18 mouse cellular contexts compared by ENCODE assay signal in the genomic region with DNA sequence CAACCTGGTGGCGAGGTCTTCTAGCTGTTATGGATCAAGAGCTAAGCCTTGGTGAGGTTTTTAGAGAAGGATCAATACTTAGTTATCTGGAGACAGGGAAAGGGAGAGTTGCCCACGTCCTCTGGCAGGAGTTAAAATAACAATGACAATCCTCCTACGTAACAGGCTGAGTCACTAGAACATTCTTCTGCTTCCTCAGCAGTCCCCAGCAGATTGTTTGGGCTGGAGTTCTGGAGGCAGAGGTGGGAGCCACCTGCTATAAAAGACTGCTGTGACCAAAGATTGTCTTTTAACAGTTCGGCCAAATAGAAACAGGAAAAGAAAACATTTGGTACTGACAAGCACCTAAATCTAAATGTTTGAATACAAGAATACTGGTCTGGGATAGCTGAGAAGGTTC.
DNase-seq lines count a peak whose midpoint lies in the region; ATAC-seq lines count a peak whose summit lies in the region.
"Had no signal": no experiment of that assay in that cellular context is flagged by ENCODE, and none has a peak within 500 bp of the region (broad histone marks: within the 10 kb centered on the region; RNA-seq: fewer than 3 reads in every experiment).

No protein-coding gene starts in this region.

- no peak for DNase-seq in frontal cortex, postnatal 10 days (ENCODE audit: low spot score in 2 of 2)
- peak; percentile 38 for DNase-seq in left cerebral cortex, adult 11 months (ENCODE audit: low spot score)
- DNase-seq in left cerebral cortex, postnatal 4 days: no peak
- DNase-seq in layer of hippocampus, adult 9-10 months (ENCODE audit: low spot score): peak; percentile 55
- peak; percentile 34 to 38 for DNase-seq in left cerebral cortex, postnatal 14 days (ENCODE audit: low spot score in 2 of 2)
- no peak for DNase-seq in lung, postnatal 25 days (ENCODE audit: low spot score)
- no peak for DNase-seq in gastrocnemius, postnatal 10 days
- DNase-seq: adrenal gland, postnatal 25 days; cerebellum, adult 9-10 months; kidney, postnatal 4 days; liver, postnatal 0 days; lung, postnatal 10 days; spleen, adult 18-20 months; thymus, postnatal 14 days had no signal

- intact Hi-C loops in left cerebral cortex, postnatal 4 days (cut with DNase I): no loop called here
- intact Hi-C loops in left cerebral cortex, postnatal 14 days (cut with DNase I): no loop called here

- peak; percentile 84 for ATAC-seq in frontal cortex, adult (ENCODE audit: low TSS enrichment)
- ATAC-seq: forebrain, embryonic 13.5 days; hindbrain, postnatal 0 days; intestine, postnatal 0 days; liver, postnatal 0 days had no signal

Comparison
In these comparisons a context has a peak if more than half of its experiments do, and no peak if none do; other contexts are left out.
1. DNase-seq: peak in left cerebral cortex, adult 11 months (single experiment), layer of hippocampus, adult 9-10 months (single experiment) and left cerebral cortex, postnatal 14 days (2 of 2); none in frontal cortex, postnatal 10 days (0 of 2), left cerebral cortex, postnatal 4 days (single experiment), lung, postnatal 25 days (single experiment) and gastrocnemius, postnatal 10 days (single experiment).